Mouse (Mus musculus) heart, adult 9 months (tissue): ENCODE measurements around the gene Ebna1bp2.
A peak's percentile ranks its signal among the peaks of the same experiment; 100 is the strongest.

Source experiments
- DNase-seq, 2 experiments: peaks; one replicate each; pipeline ENCODE4 v3.0.0; 2022; ENCODE audit warnings: low spot score in 2 of 2

Gene Ebna1bp2

GRCm38 (mm10) chr4:118620279-118620966 lies at the start of gene Ebna1bp2, which contains the start of gene Cfap57:
Gene Ebna1bp2, plus strand, starts transcription at chr4:118620799.
Gene Cfap57, minus strand, starts transcription at chr4:118620777.
- peak; percentile 90 to 94 for DNase-seq

GRCm38 (mm10) chr4:118571441-118571840 lies 49.2 kb upstream of the Ebna1bp2 start:
- DNase-seq: no peak

DNA sequence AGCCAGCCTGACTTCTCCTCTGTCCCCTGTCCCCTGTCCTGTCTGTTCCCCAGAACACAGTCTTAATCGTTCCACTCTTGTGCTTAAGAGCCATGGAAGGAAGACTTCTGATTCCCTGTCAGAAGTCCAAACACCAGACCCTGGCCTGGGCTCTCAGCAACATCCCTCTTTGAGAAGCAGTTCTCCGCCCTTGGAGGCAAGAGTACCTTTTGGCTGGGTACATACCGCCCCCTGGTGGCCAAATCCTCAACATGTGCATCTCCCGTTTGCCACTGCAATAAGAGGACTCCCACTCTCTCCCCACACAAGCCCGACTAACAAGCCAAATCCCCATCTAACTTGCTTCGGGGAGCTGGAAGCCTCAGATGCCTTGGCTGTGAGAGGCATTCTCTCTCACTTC lies 44.5 kb upstream of the Ebna1bp2 start:
- peak; percentile 19 to 55 for DNase-seq

DNA sequence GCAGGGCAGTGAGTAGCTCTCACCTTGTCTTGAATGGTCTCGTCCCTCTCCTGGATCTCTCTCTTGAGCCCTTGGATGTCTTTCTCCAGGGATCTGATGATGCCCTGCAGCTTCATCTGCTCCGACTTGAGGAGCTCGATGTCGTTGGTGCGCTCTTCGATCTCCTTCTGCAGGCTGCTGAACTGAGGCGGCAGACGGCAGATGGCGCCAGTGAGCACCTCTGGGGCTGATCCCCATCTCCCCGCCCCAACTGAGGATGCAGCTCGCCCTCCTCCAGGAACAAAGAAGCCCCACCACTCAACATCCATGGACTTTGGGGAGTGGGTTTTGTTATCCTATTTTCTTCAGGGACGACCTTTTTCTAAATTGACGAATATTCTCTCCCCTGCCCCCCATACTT lies 41.3 kb upstream of the Ebna1bp2 start:
- DNase-seq: no peak

- DNase-seq: no peak
These were observed 39.1 kb upstream of the Ebna1bp2 start for GRCm38 (mm10) chr4:118581508-118581907.

- DNase-seq: no peak
These were observed 38.0 kb upstream of the Ebna1bp2 start for GRCm38 (mm10) chr4:118582629-118583028.

- DNase-seq: no peak
These were observed 31.4 kb upstream of the Ebna1bp2 start for GRCm38 (mm10) chr4:118589053-118589732.

GRCm38 (mm10) chr4:118589733-118590130 lies 30.9 kb upstream of the Ebna1bp2 start:
- DNase-seq: no peak

GRCm38 (mm10) chr4:118604065-118604464 lies 16.5 kb upstream of the Ebna1bp2 start:
- DNase-seq: no peak

DNA sequence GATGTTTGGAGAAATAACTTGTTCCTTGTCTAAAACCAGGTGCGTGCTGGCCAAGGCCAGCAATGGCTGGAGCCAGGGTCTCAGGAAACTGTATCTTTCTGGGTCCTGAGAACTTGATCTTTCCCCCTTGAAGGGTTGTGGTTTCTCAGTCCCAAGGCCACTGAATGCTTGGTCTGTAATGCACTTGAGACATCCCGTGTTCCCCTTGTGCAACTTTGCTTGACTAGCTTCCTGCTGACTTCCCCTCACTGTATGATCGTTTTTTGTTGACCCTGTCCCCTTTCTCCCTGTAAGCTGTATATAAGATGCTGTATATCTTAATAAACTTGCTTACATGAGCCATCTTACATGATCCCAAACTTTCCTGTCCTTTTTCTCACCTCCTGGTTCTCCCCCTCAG lies 10.8 kb upstream of the Ebna1bp2 start:
- DNase-seq: no peak

- DNase-seq: no peak
These were observed 8.0 kb upstream of the Ebna1bp2 start for GRCm38 (mm10) chr4:118612619-118613018.

DNA sequence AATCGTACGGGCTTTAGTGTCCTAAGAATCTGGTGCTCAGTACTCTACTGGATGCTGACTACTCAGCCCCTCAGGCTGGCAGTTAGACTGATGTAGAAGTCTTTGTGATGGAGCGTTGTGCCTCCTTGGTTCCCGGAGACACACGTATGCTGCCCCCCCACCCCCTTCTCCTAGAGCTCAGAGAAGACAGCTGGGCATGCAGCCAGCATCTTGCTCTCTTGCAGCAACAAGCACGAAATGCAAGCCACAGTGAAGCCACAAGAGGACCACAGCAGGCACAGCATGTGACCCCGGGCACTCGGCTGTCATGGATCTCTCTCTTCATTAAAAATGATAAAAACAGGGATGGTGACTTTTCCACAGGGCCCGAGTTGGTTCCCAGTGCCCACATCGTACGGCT lies 5.2 kb upstream of the Ebna1bp2 start:
- DNase-seq: no peak

DNA sequence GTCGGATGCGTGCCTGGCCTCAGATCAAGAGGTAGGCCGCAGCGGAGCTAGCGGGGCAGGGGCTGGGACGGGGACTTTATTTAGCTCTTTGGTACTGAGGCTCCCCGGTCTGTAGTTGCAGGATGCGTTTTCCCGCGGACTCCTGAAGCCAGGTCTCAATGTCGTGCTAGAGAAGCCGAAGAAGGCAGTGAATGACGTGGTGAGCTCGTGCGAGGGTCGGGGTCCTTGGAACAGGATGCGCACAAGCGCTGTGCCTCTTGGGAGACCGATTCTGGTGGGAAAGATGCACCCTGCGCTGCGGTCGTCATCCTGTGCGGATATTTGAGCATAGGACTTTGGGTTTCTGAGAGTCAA lies 345 bp downstream of the Ebna1bp2 start:
- no peak for DNase-seq

- DNase-seq: no peak
These were observed 1.2 kb downstream of the Ebna1bp2 start for GRCm38 (mm10) chr4:118621781-118622180.

DNA sequence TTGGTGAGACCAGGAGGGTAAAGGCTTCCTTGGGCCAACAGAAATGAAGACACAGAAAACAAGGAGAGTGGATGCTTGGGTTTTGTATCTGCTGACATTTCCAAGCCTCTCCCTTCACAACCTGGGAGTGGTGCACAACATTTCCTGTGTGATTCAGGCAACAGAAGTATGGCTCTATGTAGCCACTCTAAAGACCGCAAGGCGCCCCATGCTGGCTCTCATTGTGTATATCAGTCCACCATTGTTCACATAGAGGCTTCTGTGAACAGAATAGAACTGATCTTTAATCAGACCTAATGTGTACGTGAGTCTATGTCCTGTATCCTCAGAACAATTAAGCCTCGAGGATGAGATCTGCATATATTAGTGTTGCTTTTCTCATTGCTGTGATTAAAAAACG lies 9.7 kb downstream of the Ebna1bp2 start:
- no peak for DNase-seq

DNA sequence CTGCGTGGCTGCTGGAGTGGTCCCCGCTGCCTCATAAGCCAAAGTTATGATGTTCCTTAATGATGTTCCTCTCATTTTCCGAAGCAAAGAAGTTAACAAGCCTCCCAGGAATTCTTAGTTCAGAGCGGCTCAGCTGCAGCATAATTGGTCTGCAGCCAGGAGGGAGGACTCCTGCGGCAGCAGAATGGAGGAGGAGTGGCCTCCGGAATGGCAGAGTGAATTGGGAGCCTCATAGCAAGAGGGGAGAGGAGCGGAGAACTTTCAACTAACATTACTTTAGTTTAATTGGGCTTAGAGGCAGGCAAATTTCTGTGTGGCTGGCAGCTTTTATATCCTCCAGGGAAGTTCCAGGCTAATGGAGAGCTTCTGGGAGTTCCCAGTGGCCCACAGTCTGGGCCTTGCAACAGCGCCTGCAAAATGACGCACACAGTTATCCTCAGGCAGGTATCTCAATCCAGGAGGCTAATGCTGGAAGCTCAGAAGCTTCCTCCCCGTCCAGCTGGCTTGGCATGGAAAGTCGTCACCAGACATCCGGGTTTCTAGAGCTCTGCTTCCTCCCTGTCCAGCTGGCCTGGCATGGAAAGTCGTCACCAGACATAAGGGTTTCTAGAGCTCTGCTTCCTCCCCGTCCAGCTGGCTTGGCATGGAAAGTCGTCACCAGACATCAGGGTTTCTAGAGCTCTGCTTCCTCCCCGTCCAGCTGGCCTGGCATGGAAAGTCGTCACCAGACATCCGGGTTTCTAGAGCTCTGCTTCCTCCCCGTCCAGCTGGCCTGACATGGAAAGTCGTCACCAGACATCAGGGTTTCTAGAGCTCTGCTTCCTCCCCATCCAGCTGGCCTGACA lies 22.0 kb downstream of the Ebna1bp2 start:
- DNase-seq: peak; percentile 5 to 10

- peak in 1 of 2 experiments; percentile 6 for DNase-seq
These were observed 24.6 kb downstream of the Ebna1bp2 start for GRCm38 (mm10) chr4:118645234-118645633.

DNA sequence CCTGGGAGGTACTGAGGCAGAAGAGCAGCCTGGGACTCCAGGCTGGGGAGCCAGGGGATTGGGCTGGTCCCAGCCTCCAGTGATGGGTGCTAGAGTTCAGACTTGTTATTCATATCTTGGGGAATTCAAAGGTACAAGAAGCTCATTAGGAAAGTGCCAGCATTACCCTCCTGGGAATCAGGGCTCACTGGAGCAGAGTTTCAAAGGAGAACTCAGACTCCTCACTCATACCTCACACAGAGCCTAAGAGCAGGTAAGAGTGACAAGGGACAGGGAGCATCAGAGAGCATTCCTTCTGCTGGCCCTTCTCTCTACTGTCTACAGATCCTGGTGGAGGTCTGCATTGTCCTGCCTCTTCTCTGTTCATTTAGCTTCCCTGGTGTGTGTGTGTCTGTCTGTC lies 38.1 kb downstream of the Ebna1bp2 start, which contains the start of gene Olfr62:
Olfr62 (plus strand) TSS at position 301 of the 400 bp plus-strand sequence.
- no peak for DNase-seq
